Mouse (Mus musculus) skeletal muscle tissue, adult 2 months (tissue): ENCODE data around the gene Atrnl1.
A peak's percentile ranks its signal among the peaks of the same experiment; 100 is the strongest.
"Not testable (repeated sequence)": the region's sequence is repeated elsewhere in the genome, so short reads cannot be mapped to it uniquely, and the experiment has no call there.

Experiments
- DNase-seq: peaks from one replicate; pipeline ENCODE4 v3.0.0-alpha.2; 2012; ENCODE audit warnings: low read depth, low spot score

Atrnl1 gene

DNA sequence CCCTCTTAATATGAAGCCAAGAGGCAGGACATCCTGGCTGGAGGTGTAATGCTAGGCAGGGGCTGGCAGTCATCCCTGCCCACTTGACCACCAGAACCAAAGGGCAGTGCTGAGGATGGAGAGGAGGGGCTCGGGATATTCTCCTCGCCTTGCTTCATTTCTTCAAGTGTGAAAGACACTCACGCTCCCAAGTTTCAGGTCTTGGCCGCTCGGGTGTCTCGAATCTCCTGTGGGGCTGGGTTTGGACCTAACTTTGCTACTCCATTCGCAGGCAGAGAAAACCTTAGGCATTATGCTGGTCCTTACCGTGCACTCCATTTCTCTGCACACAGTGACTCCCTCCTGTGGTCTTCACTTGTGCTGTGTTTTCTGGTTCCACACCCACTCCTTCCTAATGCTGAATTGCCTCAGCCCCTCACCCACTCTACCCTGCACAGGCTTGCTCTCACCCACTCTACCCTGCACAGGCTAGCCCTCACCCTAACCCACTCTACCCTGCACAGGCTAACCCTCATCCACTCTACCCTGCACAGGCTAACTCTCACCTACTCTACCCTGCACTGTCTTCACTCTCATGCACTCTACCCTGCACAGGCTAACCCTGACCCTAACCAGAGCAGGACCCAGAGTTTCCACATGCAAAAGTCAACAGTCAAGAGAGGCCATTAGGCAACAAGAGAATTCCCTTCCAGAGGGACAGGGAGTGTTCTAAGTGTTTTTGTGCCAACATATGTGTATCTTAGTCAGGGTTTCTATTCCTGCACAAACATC, 410.9 kb downstream of the Atrnl1 start:
- no peak for DNase-seq

DNA sequence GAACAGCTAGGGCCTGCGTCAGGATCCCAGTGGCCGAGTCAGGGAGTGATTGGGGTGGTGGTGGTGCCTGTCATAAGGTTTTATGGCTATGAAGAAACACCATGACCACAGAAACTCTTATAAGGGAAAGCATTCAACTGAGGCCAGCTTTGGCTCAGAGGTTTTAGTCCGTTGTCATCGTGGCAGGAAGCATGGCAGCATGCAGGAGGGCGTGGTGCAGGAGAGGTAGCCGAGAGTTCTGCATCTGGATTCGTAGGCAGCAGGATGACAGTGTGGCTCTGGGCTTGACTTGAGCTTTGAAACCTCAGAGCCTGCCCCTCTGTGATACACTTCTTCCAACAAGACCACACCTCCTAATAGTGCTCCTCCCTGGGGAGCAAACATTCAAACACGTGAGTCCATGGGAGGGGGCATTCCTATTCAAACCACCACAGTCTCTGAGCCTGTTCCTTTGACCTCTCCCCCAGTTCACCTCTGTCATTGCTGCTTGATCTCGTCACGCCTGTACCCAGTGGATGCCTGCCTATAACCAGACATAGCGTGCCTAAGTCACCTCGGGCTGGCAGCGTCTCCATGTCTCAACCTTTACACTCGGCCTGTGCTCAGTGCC, 412.5 kb downstream of the Atrnl1 start:
- no peak for DNase-seq

DNA sequence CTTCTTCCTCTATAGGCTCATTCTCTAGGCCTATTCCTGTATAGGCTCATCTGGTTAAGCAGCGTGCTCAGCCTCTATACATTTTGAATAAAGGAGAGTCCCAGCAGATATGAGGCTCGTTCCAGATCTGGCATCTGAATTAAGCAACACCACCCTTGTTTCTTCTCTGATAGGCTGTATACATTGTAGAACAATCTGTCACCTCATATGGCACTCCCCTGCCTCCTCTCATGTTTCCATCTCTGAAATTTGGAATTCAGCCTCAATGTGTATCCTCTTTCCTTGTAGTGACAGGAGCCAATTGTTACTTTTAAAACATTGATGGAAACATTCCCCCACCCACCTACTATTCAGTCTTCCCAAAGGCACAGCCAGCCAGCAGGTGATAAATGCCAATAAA, 414.2 kb downstream of the Atrnl1 start:
- DNase-seq = no peak

DNA sequence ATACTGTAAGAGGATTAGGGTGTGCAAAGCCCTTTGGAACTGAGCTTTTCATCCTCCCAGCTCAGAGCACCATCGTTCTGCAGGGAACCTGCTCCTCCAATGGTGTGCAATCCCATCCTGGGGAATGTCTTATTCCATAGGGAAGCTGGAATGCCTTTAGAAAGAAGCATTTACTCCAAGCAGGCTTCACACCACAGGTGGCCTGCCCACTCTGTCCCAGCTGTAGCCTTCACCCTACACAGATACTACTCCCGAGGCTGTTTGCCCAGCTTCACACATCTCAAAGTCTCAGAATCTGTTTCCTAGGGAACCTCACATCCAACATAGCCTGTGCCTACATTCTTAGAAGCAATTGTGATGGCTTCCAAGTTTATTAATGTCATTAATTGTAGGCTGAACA, 418.8 kb downstream of the Atrnl1 start:
- no peak for DNase-seq

DNA sequence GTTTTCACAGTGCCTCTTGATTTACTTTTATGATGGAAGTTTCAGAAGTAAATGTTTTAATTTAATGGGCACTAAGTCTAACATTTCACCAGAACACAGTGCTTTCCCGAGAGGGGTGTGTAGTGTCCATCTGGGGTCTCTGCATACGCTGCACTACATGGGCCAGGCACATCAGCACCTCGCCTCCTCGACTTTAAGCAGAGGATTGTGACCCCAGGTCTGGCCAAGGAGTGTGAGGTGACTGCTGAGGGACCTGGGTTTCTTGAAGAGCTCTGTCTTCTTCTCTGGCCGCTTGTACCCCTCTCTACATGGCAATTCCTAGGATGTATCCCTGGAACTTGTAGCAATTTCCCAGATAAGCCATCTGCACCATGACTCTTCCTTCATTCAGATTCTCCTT, 422.4 kb downstream of the Atrnl1 start:
- DNase-seq = no peak

DNA sequence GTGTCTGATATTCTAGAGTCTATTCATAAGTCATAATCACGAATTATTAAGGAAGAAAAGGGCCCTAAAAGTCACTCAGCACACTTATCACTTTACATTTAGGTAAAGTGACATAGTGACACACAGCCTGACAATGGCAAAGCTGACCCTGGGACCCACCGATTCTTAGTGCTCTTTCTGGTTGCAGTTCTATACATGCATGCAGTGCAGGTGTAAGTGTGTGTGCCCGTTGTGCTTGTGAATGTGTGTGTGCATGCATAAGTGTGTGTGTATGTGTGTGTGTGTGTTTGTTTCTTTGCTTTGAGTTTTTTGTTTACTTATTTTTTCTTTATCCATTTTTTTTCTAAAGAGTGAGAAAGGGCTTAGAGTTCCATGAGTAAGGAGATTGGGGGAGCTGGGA, 425.3 kb downstream of the Atrnl1 start:
- DNase-seq = no peak

DNA sequence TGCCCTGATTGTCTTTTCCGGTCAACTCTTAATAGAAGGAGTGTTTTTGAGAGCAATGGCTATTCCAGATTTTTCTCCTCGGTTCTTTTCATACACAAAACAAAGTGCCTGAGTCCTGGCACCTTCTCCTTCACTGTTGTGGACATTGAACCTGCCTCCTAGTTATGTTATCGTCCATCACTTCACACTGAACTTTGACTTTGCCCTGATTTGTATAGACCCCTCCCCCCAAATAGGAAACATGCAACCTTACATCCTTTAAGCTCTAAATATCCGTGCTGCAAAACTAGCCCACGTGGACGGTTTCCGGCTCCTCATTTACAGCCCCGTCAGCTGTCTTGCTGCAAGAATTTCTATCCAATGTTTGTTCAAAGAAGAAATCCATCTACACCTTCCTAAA, 432.3 kb downstream of the Atrnl1 start:
- no peak for DNase-seq

DNA sequence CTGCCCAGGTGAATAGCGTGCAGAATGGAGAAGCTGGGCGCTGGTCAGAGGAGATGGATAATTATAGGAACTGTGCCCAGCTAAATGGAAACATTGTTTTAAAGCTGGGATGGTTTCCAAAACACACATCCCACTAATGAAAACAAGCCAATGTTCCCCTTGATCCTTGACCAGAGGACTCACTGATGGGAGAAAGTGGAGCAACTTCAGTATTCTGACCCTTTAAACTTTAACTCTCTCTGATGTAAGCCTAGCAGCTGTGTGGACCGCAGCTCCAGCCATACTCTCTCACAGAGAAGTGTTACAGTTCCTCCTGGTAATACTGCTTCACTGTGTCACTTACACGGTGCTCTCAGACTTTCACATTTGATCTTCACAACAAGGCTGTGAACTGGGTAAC, 432.7 kb downstream of the Atrnl1 start:
- DNase-seq = no peak

DNA sequence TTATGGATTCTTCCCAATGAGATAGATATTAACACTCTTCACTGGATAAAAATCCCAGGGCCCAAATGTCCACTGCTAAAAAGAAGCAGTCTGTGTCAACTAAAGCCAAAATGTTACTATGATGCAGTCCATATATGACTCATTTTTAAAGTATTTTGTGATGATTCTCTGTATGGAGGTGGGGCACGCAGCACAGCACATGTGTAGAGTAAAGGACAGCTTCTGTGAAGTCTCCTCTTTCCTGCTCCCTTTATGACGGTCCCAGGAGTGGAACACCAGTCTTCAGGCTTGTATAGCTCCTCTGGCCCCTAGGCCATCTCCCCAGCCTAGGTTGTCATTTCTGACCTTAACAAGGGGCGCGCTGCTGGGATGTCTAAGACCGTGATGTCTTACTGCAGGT, 434.0 kb downstream of the Atrnl1 start:
- no peak for DNase-seq

DNA sequence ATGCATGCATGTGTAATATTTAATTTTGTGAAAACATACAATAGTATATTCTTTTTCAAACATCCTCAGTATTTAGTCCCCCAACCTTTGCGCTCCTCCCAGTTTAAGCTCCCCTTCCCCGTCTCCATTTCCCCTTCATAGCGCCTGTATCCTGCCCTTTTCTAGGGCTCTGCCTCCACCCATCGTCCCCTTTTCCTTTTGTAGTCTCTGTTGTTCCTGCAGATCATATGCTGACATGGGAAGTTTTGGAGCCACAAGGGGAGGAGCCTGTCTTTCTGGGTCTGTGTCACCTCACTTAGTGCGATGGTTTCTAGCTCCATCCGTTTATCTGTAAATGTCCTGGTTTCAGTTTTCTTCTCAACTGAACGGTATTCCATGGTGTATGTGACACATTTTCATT, 435.8 kb downstream of the Atrnl1 start:
- DNase-seq = no peak

DNA sequence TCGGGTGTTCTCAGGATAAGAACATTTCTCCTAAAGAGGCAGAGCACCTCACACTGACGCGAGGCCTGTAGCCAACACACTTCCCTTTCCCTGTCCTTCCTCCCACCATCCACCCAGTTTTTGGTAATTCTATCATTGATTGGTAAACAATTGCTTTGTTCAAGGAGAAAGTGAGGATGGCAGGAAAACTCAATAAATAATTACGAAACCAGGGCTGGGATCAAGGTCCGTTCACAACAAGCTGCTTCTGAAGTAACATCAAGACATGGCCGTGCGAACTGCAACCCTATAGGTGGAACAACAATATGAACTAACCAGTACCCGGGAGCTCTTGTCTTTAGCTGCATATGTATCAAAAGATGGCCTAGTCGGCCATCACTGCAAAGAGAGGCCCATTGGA, 439.6 kb downstream of the Atrnl1 start:
- DNase-seq = not testable (repeated sequence)

DNA sequence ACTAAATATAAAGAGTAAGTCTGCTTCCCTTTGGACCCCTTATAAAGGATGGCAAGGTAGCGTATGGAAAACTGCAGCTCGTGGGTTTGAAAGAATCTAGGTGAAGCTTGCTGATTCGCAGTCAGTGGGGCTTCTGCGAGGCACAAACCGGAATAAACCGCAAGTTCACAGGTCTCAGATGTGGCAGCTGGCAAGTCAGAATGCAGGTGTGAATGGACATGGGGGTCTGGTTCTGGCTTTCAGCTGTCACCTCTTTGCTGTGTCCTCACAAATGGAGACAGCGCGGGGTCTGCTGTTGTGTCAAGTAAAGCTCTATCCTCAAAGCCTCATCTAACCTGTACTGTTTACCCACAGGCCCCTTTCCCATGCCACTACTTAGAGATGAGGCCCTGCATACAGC, 440.2 kb downstream of the Atrnl1 start:
- no peak for DNase-seq

DNA sequence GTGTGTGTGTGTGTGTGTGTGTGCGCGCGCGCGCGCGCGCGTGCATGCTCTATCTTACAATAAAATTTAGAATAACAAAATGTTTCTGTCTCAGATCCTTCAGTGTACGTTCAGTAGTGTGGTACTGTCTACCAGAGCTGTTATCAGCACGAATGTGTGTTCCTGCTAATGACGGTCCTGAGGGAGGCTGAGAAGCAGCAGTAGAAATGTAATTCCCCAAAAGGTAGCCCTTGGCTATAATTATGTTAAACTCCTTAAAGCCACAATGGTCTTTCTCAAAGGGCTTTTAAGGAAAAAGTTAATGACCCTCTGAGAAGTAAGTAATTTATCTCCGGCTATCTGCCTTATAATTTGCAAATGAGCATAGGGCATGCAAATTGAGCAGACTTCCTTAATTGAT, 441.1 kb downstream of the Atrnl1 start:
- no peak for DNase-seq

DNA sequence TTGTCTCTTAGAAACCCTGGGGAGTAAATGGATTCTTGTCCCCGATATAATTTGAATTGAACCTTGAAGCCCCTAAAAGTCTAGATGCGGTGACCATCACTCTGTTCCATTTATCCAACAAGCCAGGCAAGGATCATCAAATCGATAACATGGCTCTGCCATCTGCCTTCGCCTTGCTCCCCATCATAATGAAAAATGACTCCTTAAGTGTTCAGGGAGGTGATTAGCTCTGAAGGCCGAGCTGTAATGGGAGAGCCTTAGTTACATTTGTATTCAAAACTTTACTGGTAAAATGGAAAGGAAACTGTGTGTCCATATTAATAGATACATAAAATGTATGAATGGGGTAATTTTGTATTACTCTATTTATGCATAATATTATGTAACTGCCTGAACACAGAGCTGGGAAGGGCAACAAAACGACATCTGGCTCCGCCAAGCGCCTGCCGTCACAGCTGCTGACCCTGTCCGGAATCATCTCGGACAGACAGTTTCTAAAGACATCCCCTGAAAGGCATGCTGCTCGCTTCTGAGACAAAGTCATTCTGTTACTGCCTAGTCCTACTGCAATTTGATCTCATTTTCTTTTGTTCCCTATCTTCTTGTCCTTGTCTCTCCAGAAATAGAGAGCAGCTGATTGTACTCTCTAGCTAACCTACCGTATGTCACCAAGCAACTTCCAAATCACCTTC, 441.8 kb downstream of the Atrnl1 start:
- DNase-seq = no peak

DNA sequence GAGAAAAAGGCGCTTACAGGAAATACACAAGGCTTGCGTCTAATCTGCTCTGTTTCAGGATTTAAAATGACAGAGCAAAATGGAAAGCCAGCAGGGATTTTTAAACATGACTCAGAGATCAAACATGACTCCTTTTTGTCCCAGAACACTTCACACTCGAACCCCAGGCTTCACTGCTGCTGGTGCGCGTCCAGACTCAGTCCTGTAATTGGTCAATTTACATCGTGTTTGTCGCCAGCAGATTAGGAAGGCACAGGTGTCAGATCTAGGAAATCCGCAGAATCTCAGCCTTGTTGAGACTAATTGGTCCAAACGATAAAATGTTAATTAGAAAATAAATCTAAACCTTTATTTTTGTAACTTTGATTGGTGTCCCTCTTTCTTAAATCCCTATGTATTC, 448.9 kb downstream of the Atrnl1 start:
- no peak for DNase-seq

DNA sequence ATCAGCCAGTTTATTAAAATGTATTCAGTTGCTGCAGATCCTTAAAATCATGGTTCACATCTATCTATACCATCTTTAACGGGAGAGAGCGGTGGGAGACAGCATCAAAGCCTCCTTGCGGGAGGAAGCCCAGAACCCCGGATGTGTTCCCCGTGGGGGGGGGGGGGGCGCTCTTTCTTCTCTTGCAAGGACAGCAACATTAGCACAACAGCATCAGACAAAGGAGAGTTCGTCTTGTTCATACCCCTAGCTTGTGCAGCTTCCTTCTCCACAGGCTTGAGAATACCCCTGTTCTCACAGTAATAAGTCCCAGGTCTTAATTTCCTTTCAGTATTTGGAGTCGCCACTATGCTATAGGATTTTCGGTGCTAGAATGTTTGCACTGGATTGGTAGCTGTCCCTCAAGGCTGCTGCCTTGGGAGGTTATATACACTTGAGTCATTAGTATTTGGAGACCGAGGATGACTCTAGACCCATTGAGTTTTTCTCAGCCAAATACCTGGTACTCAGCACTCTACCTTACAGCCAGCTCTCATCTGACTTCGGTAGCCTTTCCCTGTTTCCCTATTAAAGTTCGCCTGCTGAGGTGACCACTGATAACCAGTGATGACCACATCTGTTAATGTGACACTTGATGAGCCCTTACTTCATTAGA, 449.5 kb downstream of the Atrnl1 start:
- DNase-seq = no peak

DNA sequence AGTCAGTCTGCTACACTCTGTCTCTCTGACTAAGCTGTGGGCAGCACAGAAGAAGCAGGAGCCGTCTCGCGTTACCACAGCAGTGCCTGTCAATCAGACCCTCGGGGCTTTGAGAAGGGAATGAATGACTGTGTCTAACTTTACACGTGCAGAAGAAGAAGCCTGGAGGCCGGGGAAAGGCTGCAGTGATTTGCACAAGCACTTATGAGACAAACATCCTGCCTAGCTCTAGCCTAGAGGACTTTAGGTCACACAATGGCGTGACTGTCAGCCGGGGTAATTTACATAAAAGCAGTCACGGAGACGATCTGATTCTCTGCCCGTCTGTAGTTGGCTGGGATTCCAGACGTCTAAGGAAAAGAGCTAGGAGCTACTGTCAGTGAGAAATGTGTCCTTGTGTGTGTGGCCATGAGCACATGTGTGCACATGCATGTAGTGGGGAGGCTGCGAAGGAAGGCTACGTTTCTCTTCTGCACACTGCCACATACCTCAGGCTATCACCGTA, 450.1 kb downstream of the Atrnl1 start:
- DNase-seq = peak; percentile 66

DNA sequence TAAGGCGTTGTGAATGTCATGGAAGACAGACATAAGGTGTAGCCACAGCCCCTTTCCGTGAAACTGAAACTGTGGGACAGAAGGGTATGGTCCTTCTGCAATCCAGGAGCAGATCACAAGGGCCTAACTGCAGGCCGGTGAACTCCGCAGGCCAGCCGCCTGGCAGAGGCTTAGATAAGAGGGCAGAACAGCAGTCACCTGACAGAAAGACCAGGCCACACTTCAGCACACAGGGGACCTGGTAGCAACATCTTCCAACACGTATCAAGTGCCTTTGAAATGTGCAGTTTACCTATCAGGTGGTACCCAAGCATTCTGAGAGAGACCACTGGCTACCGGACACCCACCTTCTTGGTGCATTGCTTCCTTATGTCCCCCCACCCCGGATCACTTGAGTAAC, 451.1 kb downstream of the Atrnl1 start:
- no peak for DNase-seq

DNA sequence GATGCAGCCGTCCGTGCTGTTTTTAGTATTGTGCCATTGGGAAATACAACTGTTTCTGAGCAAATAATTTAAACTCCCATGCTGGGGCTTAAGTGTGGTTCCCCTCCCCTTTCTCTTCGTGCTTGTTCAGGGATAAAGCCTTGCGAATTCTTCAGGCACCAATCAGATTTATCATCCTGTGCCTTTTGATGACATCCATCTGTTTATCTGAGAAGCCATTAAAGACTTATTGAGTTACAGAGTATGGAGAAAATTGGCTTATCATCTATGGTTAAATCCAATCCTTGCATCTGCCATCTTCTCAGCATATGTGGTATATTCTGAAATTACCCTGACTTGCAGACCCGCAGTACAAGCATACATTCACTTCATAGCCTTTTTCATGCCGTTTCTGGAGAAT, 452.7 kb downstream of the Atrnl1 start:
- no peak for DNase-seq

DNA sequence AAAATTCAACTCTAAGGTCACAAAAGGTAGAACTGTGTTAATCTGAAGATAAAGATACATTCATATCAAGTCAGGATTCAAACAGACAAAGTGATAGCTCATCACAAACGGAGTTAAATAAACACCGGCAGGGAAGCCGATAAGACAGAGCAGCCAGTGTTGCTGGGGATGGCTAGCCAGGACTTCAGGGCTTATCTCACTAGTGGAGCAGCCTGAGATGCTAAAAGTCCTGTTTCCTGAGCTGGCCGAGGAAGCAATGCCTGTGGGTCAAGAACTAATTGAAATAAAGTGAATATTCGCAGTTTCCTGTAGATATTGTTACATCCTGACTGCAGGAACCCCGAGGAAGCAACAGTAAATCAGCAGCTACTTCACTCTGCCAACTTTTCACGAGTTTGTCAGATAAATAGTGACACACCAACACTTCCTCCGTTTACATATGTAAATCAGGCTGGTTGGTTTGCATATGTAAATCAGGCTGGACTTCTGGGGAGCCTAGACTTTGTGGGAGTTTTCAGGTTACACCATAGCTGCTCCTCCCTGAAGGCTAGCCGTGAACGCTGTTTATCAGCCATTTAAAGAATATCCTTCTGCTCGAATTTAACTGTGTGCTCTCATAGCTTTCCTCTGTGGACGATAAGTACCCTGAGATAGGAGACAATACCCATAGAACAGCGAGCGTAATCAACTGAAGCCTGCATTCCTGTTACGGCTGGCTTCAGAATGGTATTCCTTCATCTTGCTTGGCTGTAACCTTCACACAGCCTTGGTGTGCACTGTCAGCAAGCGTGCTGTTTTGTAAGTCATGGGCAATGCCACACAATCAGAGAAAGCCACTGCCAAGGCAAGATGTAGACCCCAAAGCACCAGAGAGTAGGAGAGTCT, 453.5 kb downstream of the Atrnl1 start:
- DNase-seq = no peak

DNA sequence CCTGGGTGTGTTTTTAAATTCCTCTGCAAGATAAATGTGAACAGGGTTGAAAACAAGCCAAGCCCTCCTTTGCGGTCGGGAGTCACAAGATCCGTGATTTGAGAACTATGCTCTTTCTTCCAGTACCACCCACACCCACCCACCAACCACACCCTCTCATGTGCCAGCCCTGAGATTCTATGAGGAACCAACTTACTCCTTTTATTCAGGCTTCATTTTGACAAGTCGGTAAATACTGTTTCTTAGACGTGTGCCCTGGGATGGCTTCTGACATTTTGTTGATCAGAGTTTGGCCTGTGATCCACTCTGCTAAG, 454.1 kb downstream of the Atrnl1 start:
- peak; percentile 6 for DNase-seq

DNA sequence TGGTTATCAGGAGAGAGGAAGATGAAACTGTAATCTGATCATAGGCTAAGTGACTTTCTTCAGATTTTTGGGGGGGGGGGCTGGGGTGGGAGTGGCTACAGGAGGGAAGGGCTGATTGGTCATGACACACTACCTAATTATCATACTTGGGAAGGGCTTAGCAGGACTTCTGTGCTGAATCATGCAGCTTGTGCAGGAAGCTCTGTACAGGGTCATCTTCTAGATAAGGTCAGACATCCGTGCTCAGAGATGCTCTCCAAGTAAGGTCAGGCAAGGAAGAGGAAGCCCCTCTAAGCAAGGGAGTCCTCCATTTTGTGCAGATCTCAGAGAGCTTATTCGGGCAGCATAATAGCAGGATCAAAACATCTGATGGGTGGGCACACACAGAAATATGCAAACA, 454.7 kb downstream of the Atrnl1 start:
- DNase-seq = no peak
